Mouse (Mus musculus) megakaryocyte, embryonic 14.5 days (primary cell): ENCODE measurements around the gene Pkn2. TPM values are rescaled to one million over a fixed set of nuclear protein-coding genes. Genes with fewer than 3 reads are reported as not detected.

Experiments
- H3K27me3 ChIP-seq: replicated peaks from 2 replicates; pipeline ENCODE3; 2012; ENCODE audit warnings: inconsistent platforms
- H3K36me3 ChIP-seq: replicated peaks from 2 replicates; pipeline ENCODE3; 2012; ENCODE audit warnings: low read length, inconsistent platforms, mixed read lengths
- H3K4me1 ChIP-seq: 2 replicates; pipeline ENCODE4 v1.6.1; 2012; ENCODE audit warnings: inconsistent platforms
- H3K4me3 ChIP-seq: replicated peaks from 2 replicates; pipeline ENCODE3; 2012; ENCODE audit warnings: moderate library complexity, mild to moderate bottlenecking, inconsistent platforms
- H3K9me3 ChIP-seq: 2 replicates; pipeline ENCODE4 v1.6.1; 2012; ENCODE audit warnings: inconsistent platforms
- FLI1 ChIP-seq: IDR thresholded peaks from 2 replicates; pipeline ENCODE4 v1.6.1; 2012; ENCODE audit warnings: low read length, inconsistent platforms, mixed read lengths
- GATA1 ChIP-seq: IDR thresholded peaks from 3 replicates; pipeline ENCODE4 v1.6.1; 2012; ENCODE audit warnings: mixed read lengths, low read length, inconsistent platforms, borderline replicate concordance
- polyA plus RNA-seq: library from polyadenylated mRNA; stranded (reverse); fragments of >175 nt; gene quantifications from 2 replicates; pipeline ENCODE4 v1.2.3, GENCODE M21; 2012; ENCODE audit warnings: low replicate concordance; ENCODE audit not compliant: insufficient read depth

Gene Pkn2
- polyA plus RNA-seq, 1 experiment = 8.2 TPM

GRCm38 (mm10) chr3:142777227-142777626 is 104.6 kb downstream of the Pkn2 start:
- Histone ChIP-seq H3K4me3 (no peak overlapping the region), H3K9me3 (no peaks in the 10 kb centered on the region), H3K36me3 (peaks cover 96% of the 10 kb centered on the region), H3K27me3 (no peaks in the 10 kb centered on the region), H3K4me1 (peaks cover 15% of the 10 kb centered on the region)
- TF ChIP-seq GATA1 (no peak), FLI1 (no peak)

GRCm38 (mm10) chr3:142773538-142774191 is 108.1 kb downstream of the Pkn2 start:
- Histone ChIP-seq H3K4me3 (no peak overlapping the region), H3K4me1 (peaks cover 39% of the 10 kb centered on the region), H3K36me3 (peaks cover 78% of the 10 kb centered on the region), H3K9me3 (no peaks in the 10 kb centered on the region), H3K27me3 (no peaks in the 10 kb centered on the region)
- no peak for TF ChIP-seq FLI1
- TF ChIP-seq GATA1 = no peak

- H3K4me1 ChIP-seq = peaks cover 65% of the 10 kb centered on the region
Measured at GRCm38 (mm10) chr3:142770518-142770917, 111.3 kb downstream of the Pkn2 start.

GRCm38 (mm10) chr3:142768498-142768897 is 113.3 kb downstream of the Pkn2 start:
- Histone ChIP-seq H3K36me3 (peaks cover 32% of the 10 kb centered on the region), H3K4me3 (no peak overlapping the region), H3K27me3 (no peaks in the 10 kb centered on the region), H3K4me1 (peaks cover 64% of the 10 kb centered on the region), H3K9me3 (no peaks in the 10 kb centered on the region)
- TF ChIP-seq FLI1 (no peak), GATA1 (no peak)

More at GRCm38 (mm10) chr3:142770518-142770917, 111.3 kb downstream of the Pkn2 start:
- H3K9me3 ChIP-seq = no peaks in the 10 kb centered on the region
- no peak for TF ChIP-seq GATA1
- TF ChIP-seq FLI1 = no peak
- no peak overlapping the region for H3K4me3 ChIP-seq
- H3K27me3 ChIP-seq = no peaks in the 10 kb centered on the region
- H3K36me3 ChIP-seq = peaks cover 51% of the 10 kb centered on the region

- peaks cover 6% of the 10 kb centered on the region for H3K36me3 ChIP-seq
- TF ChIP-seq FLI1 (no peak), GATA1 (no peak)
- peaks cover 58% of the 10 kb centered on the region for H3K4me1 ChIP-seq
- H3K9me3 ChIP-seq = no peaks in the 10 kb centered on the region
- H3K4me3 ChIP-seq = peak overlapping the region; percentile 97
- no peaks in the 10 kb centered on the region for H3K27me3 ChIP-seq
Measured at GRCm38 (mm10) chr3:142765778-142766165, 116.0 kb downstream of the Pkn2 start.

- Histone ChIP-seq H3K9me3 (no peaks in the 10 kb centered on the region), H3K27me3 (no peaks in the 10 kb centered on the region), H3K4me1 (peaks cover 52% of the 10 kb centered on the region), H3K4me3 (peak within 1 kb of the TSS; percentile 97), H3K36me3 (peaks cover 3% of the 10 kb centered on the region)
- TF ChIP-seq GATA1 (no peak), FLI1 (no peak)
Measured at GRCm38 (mm10) chr3:142764995-142765777, 116.6 kb downstream of the Pkn2 start, which contains the start of gene Gtf2b. TSS of gene Gtf2b (plus strand) at chr3:142765045.

GRCm38 (mm10) chr3:142760356-142760755 is 121.4 kb downstream of the Pkn2 start:
- Histone ChIP-seq H3K4me1 (peaks cover 11% of the 10 kb centered on the region), H3K9me3 (no peaks in the 10 kb centered on the region)

GRCm38 (mm10) chr3:142758593-142758992 is 123.2 kb downstream of the Pkn2 start:
- no peaks in the 10 kb centered on the region for H3K9me3 ChIP-seq
- TF ChIP-seq GATA1 (no peak), FLI1 (no peak)
- H3K4me3 ChIP-seq = no peak overlapping the region
- no peaks in the 10 kb centered on the region for H3K36me3 ChIP-seq
- H3K4me1 ChIP-seq = peaks cover 3% of the 10 kb centered on the region; the same call in 1 of the 2 replicates
- peaks cover 2% of the 10 kb centered on the region for H3K27me3 ChIP-seq

More at GRCm38 (mm10) chr3:142760356-142760755, 121.4 kb downstream of the Pkn2 start:
- TF ChIP-seq FLI1 (no peak), GATA1 (no peak)
- no peaks in the 10 kb centered on the region for H3K36me3 ChIP-seq
- no peaks in the 10 kb centered on the region for H3K27me3 ChIP-seq
- no peak overlapping the region for H3K4me3 ChIP-seq

GRCm38 (mm10) chr3:142757841-142758240 is 124.0 kb downstream of the Pkn2 start:
- TF ChIP-seq GATA1 = no peak
- TF ChIP-seq FLI1 = no peak
- Histone ChIP-seq H3K9me3 (no peaks in the 10 kb centered on the region), H3K36me3 (no peaks in the 10 kb centered on the region), H3K4me1 (peaks cover 2% of the 10 kb centered on the region; the same call in 1 of the 2 replicates), H3K4me3 (no peak overlapping the region), H3K27me3 (peaks cover 2% of the 10 kb centered on the region)
